Mouse (Mus musculus) lung, postnatal 0 days (tissue): ENCODE data around the gene Nkap.

ENCODE experiments used
- CTCF ChIP-seq: IDR thresholded peaks from 2 replicates; pipeline ENCODE4 v1.5.1; 2016; ENCODE audit warnings: antibody characterized with exemption, mild to moderate bottlenecking
- EP300 ChIP-seq: IDR thresholded peaks from 2 replicates; pipeline ENCODE4 v1.6.1; 2016; ENCODE audit warnings: antibody characterized with exemption, mild to moderate bottlenecking, control low read depth

DNA sequence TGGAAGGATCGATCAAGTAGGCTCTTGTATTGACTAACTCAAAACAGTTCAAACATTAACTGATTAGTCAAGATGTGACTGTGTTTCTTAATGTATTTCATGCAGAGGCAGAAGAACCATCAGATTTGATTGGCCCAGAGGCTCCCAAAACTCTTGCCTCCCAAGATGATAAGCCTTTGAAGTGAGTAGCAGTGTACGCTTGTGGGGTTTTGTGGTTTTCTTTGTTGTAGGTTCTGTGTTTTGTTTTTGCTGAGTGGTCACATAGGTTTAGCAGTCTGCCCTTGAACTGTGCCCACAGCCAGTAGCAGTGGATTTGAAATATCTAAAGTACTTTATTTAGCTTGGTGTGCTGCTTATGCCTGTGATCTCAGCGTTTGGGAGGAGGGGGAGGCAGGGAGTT is 15.1 kb downstream of the Nkap start:
- no peak for TF ChIP-seq EP300
- no peak for TF ChIP-seq CTCF
